Mouse (Mus musculus) MEL (cell line): ENCODE data around the gene Frem1. TPM values are rescaled to one million over a fixed set of nuclear protein-coding genes. Genes with fewer than 3 reads are reported as not detected.

Source experiments
- polyA plus RNA-seq, 2 experiments: library from polyadenylated mRNA; stranded (reverse) in 1 of 2; unstranded in 1 of 2; fragments of >175 nt in 1 of 2; fragments of >200 nt in 1 of 2; gene quantifications; 2 replicates each; pipeline versions ENCODE4 v1.2.1 to v1.2.4; 2012; ENCODE audit warnings: low replicate concordance in 2 of 2, low read depth in 1 of 2; ENCODE audit not compliant: insufficient read length in 2 of 2, insufficient read depth in 1 of 2, missing spikeins in 1 of 2
- total RNA-seq: library from RNA; depleted of rRNA; stranded (reverse); fragments of 300-350 nt; gene quantifications from 2 replicates; pipeline ENCODE4 v1.2.3, GENCODE M21; 2012; rRNA removed

The Frem1 gene
- total and polyA plus RNA-seq, 3 experiments, result not detected

Other genes with a start within 250 kb of the Frem1 start
- 6.3 and 6.5 TPM in 2 replicates for gene Zdhhc21, start 192.4 kb downstream of the Frem1 start, total RNA-seq
- 1 to 10 TPM in 1 of 2 experiments, not detected in 1; 7.8 TPM for gene Zdhhc21, start 192.4 kb downstream of the Frem1 start, polyA plus RNA-seq
- not detected in 2 replicates for gene Cer1, start 167.2 kb downstream of the Frem1 start, total RNA-seq
- not detected for gene Cer1, start 167.2 kb downstream of the Frem1 start, polyA plus RNA-seq